Mouse (Mus musculus): ENCODE measurements around the gene Them7.
A peak's percentile ranks its signal among the peaks of the same experiment; 100 is the strongest.

The Them7 gene

GRCm38 (mm10) chr2:105224134-105224986 is at the start of gene Them7:
Gene Them7, plus strand, starts transcription at chr2:105224320.
- DNase-seq: no peak

DNA sequence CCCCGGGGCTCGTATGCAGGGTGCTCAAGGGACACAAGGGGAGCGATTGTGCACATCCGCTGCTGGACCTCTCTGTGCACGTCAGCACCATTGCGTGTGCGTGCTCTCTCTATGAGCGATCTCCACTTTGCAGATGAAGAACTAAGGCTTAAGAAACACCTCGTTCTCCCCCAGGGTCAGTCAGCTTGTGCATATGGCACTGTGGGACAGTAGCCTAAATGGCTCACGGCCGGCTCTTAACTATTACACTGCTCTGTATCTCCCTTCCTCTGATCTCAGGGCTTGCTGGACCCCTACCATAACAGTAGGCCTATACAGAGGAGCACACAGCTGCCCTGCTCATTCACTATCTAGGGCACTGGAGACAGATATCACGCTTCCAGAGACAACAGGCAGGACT is 45.2 kb upstream of the Them7 start:
- no peak for DNase-seq

- no peak for DNase-seq
Observed at GRCm38 (mm10) chr2:105182501-105182900, 41.6 kb upstream of the Them7 start.

GRCm38 (mm10) chr2:105185140-105185539 is 39.0 kb upstream of the Them7 start:
- no peak for DNase-seq

- no peak for DNase-seq
Observed at GRCm38 (mm10) chr2:105185768-105186529, 38.2 kb upstream of the Them7 start.

GRCm38 (mm10) chr2:105186591-105186990 is 37.5 kb upstream of the Them7 start:
- no peak for DNase-seq

DNA sequence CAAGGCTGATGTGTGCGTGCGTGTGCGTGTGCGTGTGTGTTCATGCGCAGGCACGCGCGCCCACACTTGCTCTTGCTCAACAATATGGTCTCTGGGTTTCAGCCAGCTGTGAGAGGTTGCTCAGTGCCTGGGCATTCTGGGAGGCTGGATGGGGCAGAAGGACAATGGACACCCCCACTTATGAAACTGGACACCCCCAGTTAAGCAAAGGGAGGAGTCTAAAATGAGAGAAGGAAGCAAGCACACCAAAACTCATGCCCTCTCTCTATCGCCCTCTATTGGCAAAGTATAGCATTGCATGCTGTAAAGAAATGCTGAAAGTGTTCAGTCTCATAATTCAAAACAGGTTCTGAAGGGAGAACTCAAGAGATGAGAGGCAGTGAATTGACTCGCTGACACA is 35.9 kb upstream of the Them7 start:
- no peak for DNase-seq

- no peak for DNase-seq
Observed at GRCm38 (mm10) chr2:105189352-105189751, 34.8 kb upstream of the Them7 start.

DNA sequence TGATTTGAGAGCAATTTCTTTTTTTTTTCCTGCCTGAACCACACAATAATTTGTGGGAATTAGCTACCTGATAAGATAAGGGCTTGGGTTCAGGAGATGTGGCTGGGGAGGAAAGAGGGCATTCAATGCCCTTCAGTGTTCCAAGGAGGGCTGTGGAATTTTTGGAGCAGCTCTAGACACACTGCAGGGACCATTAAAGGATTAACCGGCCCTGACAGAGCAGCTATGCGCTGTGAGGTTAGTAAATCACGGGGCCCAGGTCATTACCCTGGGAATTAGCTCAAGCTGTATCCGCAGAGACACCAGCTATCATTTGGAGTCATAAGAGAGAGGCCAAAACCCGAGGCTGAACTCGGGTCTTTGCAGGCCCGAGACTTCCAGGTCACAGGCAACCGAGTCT is 24.0 kb upstream of the Them7 start:
- DNase-seq: no peak

DNA sequence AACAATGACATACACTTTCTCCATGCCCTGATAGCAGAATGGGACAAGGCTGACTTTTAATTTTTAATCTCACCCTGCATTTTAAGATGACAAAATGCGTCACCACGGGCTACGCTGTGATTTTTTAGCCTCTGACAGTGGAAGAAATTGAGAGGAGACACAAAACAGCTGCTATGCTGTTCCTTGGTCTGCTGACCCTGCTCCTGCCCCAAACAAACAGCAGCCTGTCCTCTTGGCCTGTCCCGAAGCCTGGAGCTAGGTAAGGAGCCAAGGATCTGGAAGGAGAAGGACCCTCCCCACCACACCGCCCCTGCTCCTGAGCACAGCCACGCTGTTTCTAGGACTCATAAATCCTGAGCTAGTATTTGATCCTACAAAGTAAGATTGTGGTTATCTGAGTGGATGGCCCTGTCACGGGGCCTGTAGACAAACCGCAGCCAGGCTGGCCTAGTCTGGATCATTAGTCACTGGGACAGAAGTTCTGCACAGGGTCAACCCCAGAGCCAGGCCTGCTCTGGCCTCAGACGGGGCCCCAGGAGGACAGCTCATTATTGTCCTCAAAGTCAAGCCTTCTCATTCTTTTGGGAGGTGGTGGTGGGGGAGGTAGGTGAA is 17.5 kb upstream of the Them7 start:
- DNase-seq: no peak

GRCm38 (mm10) chr2:105212839-105213238 is 11.3 kb upstream of the Them7 start:
- no peak for DNase-seq

- no peak for DNase-seq
Observed at GRCm38 (mm10) chr2:105215914-105216313, 8.2 kb upstream of the Them7 start.

DNA sequence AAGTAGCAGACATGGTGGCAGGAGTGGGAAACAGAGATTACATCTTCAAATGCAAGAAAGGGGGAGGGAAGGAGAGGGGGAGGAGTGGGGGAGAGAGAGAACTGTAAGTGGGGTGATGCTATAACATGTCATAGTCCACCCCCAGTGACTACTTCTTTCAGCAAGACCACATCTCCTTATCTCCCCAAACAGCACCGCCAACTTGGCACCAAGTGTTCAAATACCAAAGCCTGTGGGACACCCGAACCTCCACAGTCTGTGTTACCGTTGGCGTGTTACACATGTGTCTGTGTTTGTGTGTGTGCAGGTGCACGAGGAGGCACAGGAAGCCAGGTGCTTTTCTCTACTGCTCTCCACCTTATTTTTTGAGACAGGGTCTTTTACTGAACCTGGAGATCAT is 4.9 kb upstream of the Them7 start:
- no peak for DNase-seq

DNA sequence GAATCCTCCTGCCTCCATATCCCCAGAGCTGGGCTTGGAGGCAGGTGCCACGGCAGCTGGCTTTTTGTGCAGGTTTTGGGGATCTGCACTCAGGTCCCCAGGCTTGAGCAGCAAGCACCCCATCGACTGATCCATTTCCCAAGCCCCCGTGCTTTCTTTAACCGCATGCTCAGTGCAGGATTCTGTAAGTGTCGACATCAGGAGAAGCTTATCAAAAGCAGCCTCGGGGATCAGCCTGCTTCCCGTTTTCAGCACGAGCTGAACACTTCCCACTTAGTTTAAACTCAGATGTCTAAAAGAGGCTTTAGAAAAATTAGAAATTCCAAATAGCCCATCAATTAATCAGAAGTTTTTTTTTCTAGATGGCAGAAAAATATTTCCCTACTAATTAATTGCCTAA is 4.5 kb upstream of the Them7 start:
- DNase-seq: no peak

DNA sequence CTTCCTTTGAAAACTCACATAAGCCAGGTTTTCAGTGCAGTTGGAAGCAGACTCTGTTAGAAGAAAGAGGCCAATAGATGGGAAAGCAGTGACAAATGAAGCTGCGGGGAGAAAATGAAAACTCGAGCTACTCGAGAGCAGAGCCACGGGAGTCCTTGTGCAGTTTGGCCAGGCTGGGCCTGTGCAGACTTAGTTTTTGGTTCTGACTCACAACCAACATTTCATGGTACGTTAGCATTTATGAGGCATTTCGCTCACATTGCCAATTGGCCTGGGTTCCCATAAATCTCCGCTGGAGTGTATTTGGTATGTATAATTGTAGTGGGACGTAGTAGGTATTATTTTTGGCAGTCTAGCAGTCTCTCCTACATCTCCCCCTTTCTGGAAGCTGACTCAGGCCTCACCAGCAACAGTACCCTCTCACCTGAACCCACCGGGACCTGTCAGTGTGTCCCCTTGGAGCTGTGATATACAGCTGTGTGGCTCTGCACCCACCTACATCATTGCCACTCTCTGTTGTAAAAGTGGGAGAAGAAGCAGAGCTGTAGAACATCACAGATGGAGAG is 3.3 kb upstream of the Them7 start:
- no peak for DNase-seq

DNA sequence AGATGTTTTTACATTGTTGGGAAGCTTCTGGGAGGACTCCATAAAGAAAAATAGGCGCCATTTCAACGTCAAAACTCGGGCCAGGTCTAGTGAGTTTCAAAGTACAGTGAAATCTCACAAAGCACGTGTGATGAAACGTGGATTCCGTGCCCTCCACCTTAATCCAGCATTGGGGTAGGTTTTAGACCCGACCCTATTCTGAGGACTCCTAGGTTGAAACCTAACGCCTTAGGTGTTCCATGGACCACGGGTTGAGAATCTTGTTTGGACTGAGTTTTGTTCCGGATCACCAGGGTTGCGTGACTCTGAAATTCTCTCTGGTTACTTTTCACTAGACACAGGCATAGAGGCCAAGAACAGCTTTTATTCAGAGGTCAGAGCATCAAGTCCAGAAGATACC is 514 bp upstream of the Them7 start:
- no peak for DNase-seq

DNA sequence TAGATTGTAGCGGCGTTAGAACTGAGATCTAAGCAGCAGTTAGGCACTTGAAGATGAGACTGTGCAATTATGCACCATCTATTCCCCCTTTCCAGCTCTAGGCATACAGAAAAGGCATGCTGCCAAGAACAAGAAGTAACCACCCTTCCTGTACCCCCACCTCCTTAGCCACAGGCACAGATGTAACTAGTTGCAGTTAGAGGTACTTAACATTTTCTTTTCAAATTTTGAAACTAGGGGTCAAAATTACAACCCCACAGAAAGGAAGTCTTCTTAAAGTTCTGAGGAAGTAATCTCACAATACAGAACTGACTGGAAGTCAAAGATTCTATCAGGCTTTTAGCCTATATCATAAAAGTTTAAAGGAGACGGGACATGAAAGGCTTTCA is 861 bp downstream of the Them7 start:
- DNase-seq: no peak

GRCm38 (mm10) chr2:105226297-105226958 is 2.3 kb downstream of the Them7 start:
- DNase-seq: no peak

DNA sequence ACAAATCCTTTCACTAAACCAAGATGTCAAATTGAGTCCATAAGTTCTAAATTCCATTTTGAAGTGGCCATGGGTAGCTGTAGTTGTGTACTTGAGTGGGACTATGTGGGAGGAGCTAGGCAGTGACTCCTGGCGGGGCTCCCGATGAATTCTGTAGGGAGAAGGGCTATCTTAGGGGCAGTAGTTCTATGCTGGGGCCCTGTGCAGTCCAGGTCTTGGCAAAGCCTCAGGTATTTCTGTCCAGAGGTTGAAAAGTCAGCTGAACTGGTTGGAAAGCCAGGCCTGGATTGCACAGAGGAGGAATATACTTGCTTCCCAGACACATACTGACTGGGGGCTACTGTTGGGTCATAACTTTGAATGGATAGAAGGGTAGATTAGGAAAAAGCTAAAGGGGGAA is 4.3 kb downstream of the Them7 start:
- no peak for DNase-seq

GRCm38 (mm10) chr2:105230333-105230732 is 6.2 kb downstream of the Them7 start:
- DNase-seq: peak; percentile 86

DNA sequence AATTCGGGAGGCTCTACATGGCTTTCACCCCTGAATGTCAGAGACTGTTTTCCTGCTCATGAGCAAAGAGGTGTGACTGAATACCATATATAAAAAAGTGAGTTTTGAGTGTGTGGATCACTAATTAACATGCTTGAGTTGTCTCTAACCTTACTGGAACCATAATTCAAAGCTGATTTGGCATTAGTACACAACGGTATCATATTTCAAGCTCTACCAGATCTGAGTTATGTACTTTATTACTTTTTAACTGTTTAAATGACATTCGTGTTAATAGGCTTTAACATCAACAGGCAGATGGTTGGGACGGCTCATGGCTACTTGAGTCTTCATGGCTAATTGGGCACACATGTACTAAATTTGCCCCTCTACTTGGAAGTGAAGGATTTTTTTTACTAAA is 8.3 kb downstream of the Them7 start:
- no peak for DNase-seq

GRCm38 (mm10) chr2:105234278-105234677 is 10.2 kb downstream of the Them7 start:
- DNase-seq: no peak

Measured in right cerebral cortex, postnatal 4 days (tissue).